Mouse (Mus musculus) limb, embryonic 12.5 days (tissue): ENCODE data around the gene Letm1. TPM values are rescaled to one million over a fixed set of nuclear protein-coding genes. Genes with fewer than 3 reads are reported as not detected.

Experiments
- ATAC-seq: fragments of 200-750 bp; cut with Nextera tagmentation; 2 replicates; pipeline ENCODE4 v1.8.0; 2017; ENCODE audit warnings: low read depth, moderate TSS enrichment; ENCODE audit not compliant: insufficient number of reproducible peaks, insufficient read depth, low FRiP score, low TSS enrichment
- H3K27ac ChIP-seq: fragments of 300-500 bp; sonication (generic); 2 replicates; pipeline ENCODE4 v1.5.1; 2016; ENCODE audit warnings: mild to moderate bottlenecking, moderate library complexity
- H3K27me3 ChIP-seq: fragments of 300-500 bp; sonication (generic); 2 replicates; pipeline ENCODE4 v1.6.1; 2016; ENCODE audit warnings: mild to moderate bottlenecking, moderate library complexity
- H3K36me3 ChIP-seq: fragments of 300-500 bp; sonication (generic); 2 replicates; pipeline ENCODE4 v1.6.1; 2016; ENCODE audit warnings: mild to moderate bottlenecking, moderate library complexity
- H3K4me1 ChIP-seq: fragments of 300-500 bp; sonication (generic); replicated peaks from 2 replicates; pipeline ENCODE4 v1.6.1; 2016
- H3K4me2 ChIP-seq: fragments of 300-500 bp; sonication (generic); 2 replicates; pipeline ENCODE4 v1.6.1; 2016; ENCODE audit warnings: mild to moderate bottlenecking, moderate library complexity
- H3K4me3 ChIP-seq: fragments of 300-500 bp; sonication (generic); replicated peaks from 2 replicates; pipeline ENCODE4 v1.5.1; 2016; ENCODE audit warnings: mild to moderate bottlenecking
- H3K9ac ChIP-seq: fragments of 300-500 bp; sonication (generic); replicated peaks from 2 replicates; pipeline ENCODE4 v1.6.1; 2016; ENCODE audit warnings: mild to moderate bottlenecking, moderate library complexity
- H3K9me3 ChIP-seq: fragments of 300-500 bp; sonication (generic); 2 replicates; pipeline ENCODE4 v1.6.1; 2016; ENCODE audit warnings: mild to moderate bottlenecking, moderate library complexity
- WGBS: fragments of 180-500 bp; shearing (Covaris S2); methylation state at CpG from one replicate; pipeline ENCODE4 v1.1.7; 2016; 5-methylcytosine and 5-hydroxymethylcytosine counted together
- polyA plus RNA-seq: library from polyadenylated mRNA; unstranded; fragments of >200 nt; fragmentation: Nextera tagmentation; extraction: Ambion mirVana; gene quantifications from 2 replicates; pipeline ENCODE4 v1.2.1, GENCODE M21; 2016

Letm1 gene
- polyA plus RNA-seq, 1 experiment from 2014 or later: 55.7 TPM

- ATAC-seq: no peak
- Histone ChIP-seq H3K27ac (no peak overlapping the region), H3K9me3 (no peaks in the 10 kb centered on the region), H3K9ac (no peak overlapping the region), H3K4me3 (no peak overlapping the region), H3K27me3 (no peaks in the 10 kb centered on the region), H3K4me2 (no peak overlapping the region), H3K4me1 (no peaks in the 10 kb centered on the region), H3K36me3 (peaks cover 63% of the 10 kb centered on the region)
- WGBS: 31% methylated on average over 7 of the region's 7 CpGs
Measured at GRCm38 (mm10) chr5:33737903-33738321, 44.7 kb downstream of the Letm1 start.

GRCm38 (mm10) chr5:33736230-33736629 is 46.4 kb downstream of the Letm1 start:
- no peak for ATAC-seq
- 67% methylated on average over 9 of the region's 9 CpGs for WGBS
- H3K36me3 ChIP-seq: peaks cover 63% of the 10 kb centered on the region
- no peaks in the 10 kb centered on the region for H3K9me3 ChIP-seq
- no peak overlapping the region for H3K4me2 ChIP-seq
- no peaks in the 10 kb centered on the region for H3K4me1 ChIP-seq
- H3K27me3 ChIP-seq: peaks cover 11% of the 10 kb centered on the region; the same call in 1 of the 2 replicates
- H3K27ac ChIP-seq: no peak overlapping the region
- no peak overlapping the region for H3K4me3 ChIP-seq
- no peak overlapping the region for H3K9ac ChIP-seq

- H3K27ac ChIP-seq: no peak overlapping the region
- WGBS: 92% methylated on average over 16 of the region's 16 CpGs
- no peak overlapping the region for H3K4me3 ChIP-seq
- H3K9ac ChIP-seq: no peak overlapping the region
- no peaks in the 10 kb centered on the region for H3K4me1 ChIP-seq
- no peaks in the 10 kb centered on the region for H3K9me3 ChIP-seq
- H3K4me2 ChIP-seq: no peak overlapping the region
- H3K27me3 ChIP-seq: peaks cover 16% of the 10 kb centered on the region; the same call in 1 of the 2 replicates
- no peak for ATAC-seq
- H3K36me3 ChIP-seq: peaks cover 63% of the 10 kb centered on the region
Measured at GRCm38 (mm10) chr5:33735412-33736092, 47.1 kb downstream of the Letm1 start.

- Histone ChIP-seq H3K4me2 (no peak overlapping the region), H3K4me1 (no peaks in the 10 kb centered on the region), H3K36me3 (peaks cover 74% of the 10 kb centered on the region), H3K27me3 (peaks cover 29% of the 10 kb centered on the region), H3K9ac (no peak overlapping the region), H3K9me3 (no peaks in the 10 kb centered on the region), H3K4me3 (no peak overlapping the region), H3K27ac (no peak overlapping the region)
- no peak for ATAC-seq
- WGBS: 93% methylated on average over 12 of the region's 12 CpGs
Measured at GRCm38 (mm10) chr5:33733837-33734236, 48.8 kb downstream of the Letm1 start.

GRCm38 (mm10) chr5:33731051-33731450 is 51.6 kb downstream of the Letm1 start:
- WGBS: 48% methylated on average over 21 of the region's 21 CpGs
- no peaks in the 10 kb centered on the region for H3K9me3 ChIP-seq
- no peaks in the 10 kb centered on the region for H3K4me1 ChIP-seq
- no peak overlapping the region for H3K27ac ChIP-seq
- no peak for ATAC-seq
- peaks cover 86% of the 10 kb centered on the region for H3K36me3 ChIP-seq
- no peak overlapping the region; the same call in 1 of the 2 replicates for H3K4me2 ChIP-seq
- H3K4me3 ChIP-seq: no peak overlapping the region
- H3K27me3 ChIP-seq: peaks cover 53% of the 10 kb centered on the region
- H3K9ac ChIP-seq: 0 out of 2 replicates have a peak overlapping the region, but pooled peaks have one; percentile 12

GRCm38 (mm10) chr5:33730516-33730915 is 52.1 kb downstream of the Letm1 start:
- Histone ChIP-seq H3K4me3 (no peak overlapping the region), H3K4me1 (no peaks in the 10 kb centered on the region), H3K36me3 (peaks cover 81% of the 10 kb centered on the region), H3K9ac (no peak overlapping the region), H3K27ac (no peak overlapping the region), H3K27me3 (peaks cover 59% of the 10 kb centered on the region), H3K9me3 (no peaks in the 10 kb centered on the region), H3K4me2 (no peak overlapping the region)
- 40% methylated on average over 5 of the region's 5 CpGs for WGBS
- ATAC-seq: no peak

GRCm38 (mm10) chr5:33728841-33729240 is 53.8 kb downstream of the Letm1 start:
- ATAC-seq: no peak
- 77% methylated on average over 7 of the region's 7 CpGs for WGBS

GRCm38 (mm10) chr5:33726891-33727290 is 55.7 kb downstream of the Letm1 start:
- 60% methylated on average over 1 of the region's 1 CpGs for WGBS
- Histone ChIP-seq H3K27me3 (peaks cover 89% of the 10 kb centered on the region), H3K27ac (no peak overlapping the region), H3K36me3 (peaks cover 50% of the 10 kb centered on the region), H3K4me3 (no peak overlapping the region), H3K4me1 (peaks cover 29% of the 10 kb centered on the region), H3K9me3 (no peaks in the 10 kb centered on the region), H3K4me2 (no peak overlapping the region), H3K9ac (no peak overlapping the region)
- ATAC-seq: no peak

More at GRCm38 (mm10) chr5:33728841-33729240, 53.8 kb downstream of the Letm1 start:
- no peak overlapping the region for H3K27ac ChIP-seq
- H3K9me3 ChIP-seq: no peaks in the 10 kb centered on the region
- H3K9ac ChIP-seq: no peak overlapping the region
- peaks cover 69% of the 10 kb centered on the region for H3K36me3 ChIP-seq
- H3K27me3 ChIP-seq: peaks cover 75% of the 10 kb centered on the region
- H3K4me3 ChIP-seq: no peak overlapping the region
- H3K4me2 ChIP-seq: no peak overlapping the region
- peaks cover 13% of the 10 kb centered on the region for H3K4me1 ChIP-seq

- Histone ChIP-seq H3K4me1 (peaks cover 34% of the 10 kb centered on the region), H3K36me3 (peaks cover 42% of the 10 kb centered on the region), H3K4me2 (0 out of 2 replicates have a peak overlapping the region, but pooled peaks have one; percentile 96), H3K9ac (no peak overlapping the region), H3K4me3 (no peak overlapping the region), H3K27ac (no peak overlapping the region), H3K27me3 (peaks cover 84% of the 10 kb centered on the region), H3K9me3 (no peaks in the 10 kb centered on the region)
- 74% methylated on average over 7 of the region's 7 CpGs for WGBS
- no peak for ATAC-seq
Measured at GRCm38 (mm10) chr5:33726081-33726647, 56.5 kb downstream of the Letm1 start.

- H3K27me3 ChIP-seq: peaks cover 84% of the 10 kb centered on the region
- peak overlapping the region; percentile 87 for H3K9ac ChIP-seq
- H3K27ac ChIP-seq: peak overlapping the region; percentile 81
- peak overlapping the region; percentile 75 for H3K4me3 ChIP-seq
- H3K9me3 ChIP-seq: no peaks in the 10 kb centered on the region
- WGBS: 2% methylated on average over 36 of the region's 36 CpGs
- H3K4me1 ChIP-seq: peaks cover 38% of the 10 kb centered on the region
- H3K36me3 ChIP-seq: peaks cover 21% of the 10 kb centered on the region
- peak overlapping the region; percentile 96 for H3K4me2 ChIP-seq
- no peak for ATAC-seq
Measured at GRCm38 (mm10) chr5:33723641-33724465, 58.8 kb downstream of the Letm1 start.

- peak overlapping the region; percentile 75 for H3K4me3 ChIP-seq
- peak overlapping the region; percentile 96 for H3K4me2 ChIP-seq
- peak overlapping the region; percentile 87 for H3K9ac ChIP-seq
- H3K36me3 ChIP-seq: peaks cover 16% of the 10 kb centered on the region
- under 1% methylated on average over 61 of the region's 61 CpGs for WGBS
- peak overlapping the region; percentile 81 for H3K27ac ChIP-seq
- ATAC-seq: no peak
- H3K4me1 ChIP-seq: peaks cover 38% of the 10 kb centered on the region
- peaks cover 83% of the 10 kb centered on the region for H3K27me3 ChIP-seq
- H3K9me3 ChIP-seq: no peaks in the 10 kb centered on the region
Measured at GRCm38 (mm10) chr5:33723019-33723640, 59.5 kb downstream of the Letm1 start.
